Mouse (Mus musculus) limb, embryonic 10.5 days (tissue): ENCODE results near the gene Col8a2. TPM values are rescaled to one million over a fixed set of nuclear protein-coding genes. Genes with fewer than 3 reads are reported as not detected.

Experiments used
- DNase-seq: peaks from one replicate; pipeline ENCODE4 v3.0.0-alpha.2; 2017; ENCODE audit warnings: low spot score
- H3K27ac ChIP-seq: fragments of 300-500 bp; sonication (generic); 2 replicates; pipeline ENCODE4 v1.5.1; 2016; ENCODE audit warnings: mild to moderate bottlenecking
- H3K27me3 ChIP-seq: fragments of 300-500 bp; sonication (generic); 2 replicates; pipeline ENCODE4 v1.6.1; 2016; ENCODE audit warnings: low read depth, mild to moderate bottlenecking; ENCODE audit not compliant: poor library complexity, severe bottlenecking
- H3K36me3 ChIP-seq: fragments of 300-500 bp; sonication (generic); 2 replicates; pipeline ENCODE4 v1.6.1; 2016; ENCODE audit warnings: mild to moderate bottlenecking, moderate library complexity
- H3K4me1 ChIP-seq: fragments of 300-500 bp; sonication (generic); 2 replicates; pipeline ENCODE4 v1.6.1; 2016
- H3K4me3 ChIP-seq: fragments of 300-500 bp; sonication (generic); 2 replicates; pipeline ENCODE4 v1.5.1; 2016; ENCODE audit warnings: mild to moderate bottlenecking, moderate library complexity
- H3K9me3 ChIP-seq: fragments of 300-500 bp; sonication (generic); replicated peaks from 2 replicates; pipeline ENCODE4 v1.6.1; 2016; ENCODE audit warnings: mild to moderate bottlenecking
- WGBS: fragments of 180-500 bp; shearing (Covaris S2); methylation state at CpG from one replicate; pipeline ENCODE4 v1.1.7; 2016; 5-methylcytosine and 5-hydroxymethylcytosine counted together
- polyA plus RNA-seq: library from polyadenylated mRNA; unstranded; fragments of >200 nt; fragmentation: Nextera tagmentation; extraction: Ambion mirVana; gene quantifications from 2 replicates; pipeline ENCODE4 v1.2.1, GENCODE M21; 2016

Col8a2 gene
- polyA plus RNA-seq, 1 experiment from 2014 or later, result 1.4 TPM

- peaks cover 26% of the 10 kb centered on the region for H3K36me3 ChIP-seq
- no peak overlapping the region for H3K4me3 ChIP-seq
- H3K27me3 ChIP-seq, result peaks cover 8% of the 10 kb centered on the region; the same call in 1 of the 2 replicates
- DNase-seq, result no peak
- H3K4me1 ChIP-seq, result peaks cover 38% of the 10 kb centered on the region
- WGBS, result 88% methylated on average over 16 of the region's 16 CpGs
- peak overlapping the region; percentile 42 for H3K27ac ChIP-seq
- no peaks in the 10 kb centered on the region for H3K9me3 ChIP-seq
Observed at GRCm38 (mm10) chr4:126311566-126312200, 25.1 kb downstream of the Col8a2 start.

GRCm38 (mm10) chr4:126313202-126313601, 26.6 kb downstream of the Col8a2 start:
- 0 out of 2 replicates have a peak overlapping the region, but pooled peaks have one; percentile 2 for H3K27ac ChIP-seq

GRCm38 (mm10) chr4:126314393-126314792, 27.8 kb downstream of the Col8a2 start:
- H3K4me1 ChIP-seq, result peaks cover 29% of the 10 kb centered on the region
- no peak overlapping the region for H3K4me3 ChIP-seq
- H3K27me3 ChIP-seq, result no peaks in the 10 kb centered on the region
- H3K9me3 ChIP-seq, result no peaks in the 10 kb centered on the region
- 54% methylated on average over 10 of the region's 10 CpGs for WGBS
- no peak for DNase-seq
- peaks cover 53% of the 10 kb centered on the region for H3K36me3 ChIP-seq
- H3K27ac ChIP-seq, result no peak overlapping the region

More at GRCm38 (mm10) chr4:126313202-126313601, 26.6 kb downstream of the Col8a2 start:
- Histone ChIP-seq H3K27me3 (peaks cover 8% of the 10 kb centered on the region; the same call in 1 of the 2 replicates), H3K4me3 (no peak overlapping the region), H3K36me3 (peaks cover 41% of the 10 kb centered on the region), H3K9me3 (no peaks in the 10 kb centered on the region), H3K4me1 (peaks cover 35% of the 10 kb centered on the region)
- WGBS, result 39% methylated on average over 5 of the region's 5 CpGs
- DNase-seq, result no peak

- WGBS, result 43% methylated on average over 5 of the region's 5 CpGs
- H3K4me1 ChIP-seq, result peaks cover 29% of the 10 kb centered on the region
- H3K27me3 ChIP-seq, result no peaks in the 10 kb centered on the region
- no peak overlapping the region for H3K4me3 ChIP-seq
- DNase-seq, result no peak
- H3K9me3 ChIP-seq, result no peaks in the 10 kb centered on the region
- no peak overlapping the region for H3K27ac ChIP-seq
- peaks cover 59% of the 10 kb centered on the region for H3K36me3 ChIP-seq
Observed at GRCm38 (mm10) chr4:126315931-126316330, 29.3 kb downstream of the Col8a2 start.

- Histone ChIP-seq H3K9me3 (no peaks in the 10 kb centered on the region), H3K4me3 (no peak overlapping the region), H3K27ac (no peak overlapping the region), H3K4me1 (peaks cover 27% of the 10 kb centered on the region), H3K27me3 (no peaks in the 10 kb centered on the region), H3K36me3 (peaks cover 59% of the 10 kb centered on the region)
- DNase-seq, result no peak
- WGBS, result 92% methylated on average over 13 of the region's 13 CpGs
Observed at GRCm38 (mm10) chr4:126316443-126317040, 29.9 kb downstream of the Col8a2 start.

- peaks cover 14% of the 10 kb centered on the region for H3K4me1 ChIP-seq
- DNase-seq, result no peak
- WGBS, result 93% methylated on average over 6 of the region's 6 CpGs
- H3K4me3 ChIP-seq, result no peak overlapping the region
- peaks cover 52% of the 10 kb centered on the region for H3K36me3 ChIP-seq
- no peaks in the 10 kb centered on the region for H3K9me3 ChIP-seq
- no peak overlapping the region for H3K27ac ChIP-seq
- peaks cover 29% of the 10 kb centered on the region for H3K27me3 ChIP-seq
Observed at GRCm38 (mm10) chr4:126319806-126320205, 33.2 kb downstream of the Col8a2 start.

GRCm38 (mm10) chr4:126321111-126321853, 34.7 kb downstream of the Col8a2 start, which contains the start of gene Adprhl2:
Adprhl2 (minus strand) TSS chr4:126321703.
- Histone ChIP-seq H3K4me1 (peaks cover 23% of the 10 kb centered on the region), H3K36me3 (peaks cover 37% of the 10 kb centered on the region), H3K4me3 (peak within 1 kb of the TSS; percentile 83), H3K9me3 (no peaks in the 10 kb centered on the region), H3K27ac (peak within 1 kb of the TSS; percentile 91), H3K27me3 (peaks cover 42% of the 10 kb centered on the region)
- peak; percentile 100 for DNase-seq
- WGBS, result 1% methylated on average over 80 of the region's 80 CpGs

GRCm38 (mm10) chr4:126321854-126322511, 35.4 kb downstream of the Col8a2 start:
- H3K4me3 ChIP-seq, result peak overlapping the region; percentile 83
- H3K27ac ChIP-seq, result peak overlapping the region; percentile 91; the same call in 1 of the 2 replicates
- no peaks in the 10 kb centered on the region for H3K9me3 ChIP-seq
- no peak for DNase-seq
- H3K27me3 ChIP-seq, result peaks cover 45% of the 10 kb centered on the region
- 53% methylated on average over 28 of the region's 28 CpGs for WGBS
- peaks cover 23% of the 10 kb centered on the region for H3K4me1 ChIP-seq
- H3K36me3 ChIP-seq, result peaks cover 30% of the 10 kb centered on the region

GRCm38 (mm10) chr4:126322646-126323045, 36.1 kb downstream of the Col8a2 start:
- H3K9me3 ChIP-seq, result no peaks in the 10 kb centered on the region
- H3K36me3 ChIP-seq, result peaks cover 23% of the 10 kb centered on the region
- H3K27me3 ChIP-seq, result peaks cover 45% of the 10 kb centered on the region
- 93% methylated on average over 13 of the region's 13 CpGs for WGBS
- H3K27ac ChIP-seq, result no peak overlapping the region
- H3K4me1 ChIP-seq, result peaks cover 23% of the 10 kb centered on the region
- DNase-seq, result no peak
- no peak overlapping the region for H3K4me3 ChIP-seq

- no peak overlapping the region for H3K27ac ChIP-seq
- 25% methylated on average over 13 of the region's 13 CpGs for WGBS
- peaks cover 23% of the 10 kb centered on the region for H3K4me1 ChIP-seq
- peaks cover 45% of the 10 kb centered on the region for H3K27me3 ChIP-seq
- H3K9me3 ChIP-seq, result no peaks in the 10 kb centered on the region
- peak overlapping the region; percentile 17; the same call in 1 of the 2 replicates for H3K4me3 ChIP-seq
- DNase-seq, result peak; percentile 31
- peaks cover under 1% of the 10 kb centered on the region; the same call in 1 of the 2 replicates for H3K36me3 ChIP-seq
Observed at GRCm38 (mm10) chr4:126324861-126325260, 38.3 kb downstream of the Col8a2 start.

GRCm38 (mm10) chr4:126325281-126325861, 38.8 kb downstream of the Col8a2 start, which contains the start of gene Tekt2:
Tekt2 (minus strand) TSS chr4:126325688.
- Histone ChIP-seq H3K27ac (no peak within 1 kb of the TSS), H3K36me3 (no peaks in the 10 kb centered on the region), H3K4me1 (peaks cover 20% of the 10 kb centered on the region), H3K4me3 (peak within 1 kb of the TSS; percentile 17), H3K9me3 (no peaks in the 10 kb centered on the region), H3K27me3 (peaks cover 45% of the 10 kb centered on the region)
- no peak for DNase-seq
- 7% methylated on average over 23 of the region's 23 CpGs for WGBS

GRCm38 (mm10) chr4:126326036-126326435, 39.4 kb downstream of the Col8a2 start:
- H3K36me3 ChIP-seq, result no peaks in the 10 kb centered on the region
- no peaks in the 10 kb centered on the region for H3K9me3 ChIP-seq
- DNase-seq, result no peak
- H3K4me1 ChIP-seq, result peaks cover 15% of the 10 kb centered on the region
- peaks cover 45% of the 10 kb centered on the region for H3K27me3 ChIP-seq
- no peak overlapping the region for H3K4me3 ChIP-seq
- H3K27ac ChIP-seq, result no peak overlapping the region
- WGBS, result 24% methylated on average over 6 of the region's 6 CpGs
